Mouse (Mus musculus): ENCODE results near the gene Gm20388.

GRCm38 (mm10) chr8:121868196-121868595 is 1957.6 kb downstream of the Gm20388 start:
- TF ChIP-seq POLR2A (IDR thresholded peaks at IDR 0.05; ENCODE audit: borderline replicate concordance, control insufficient read depth, low read depth, low read length): no peak
- no peak for TF ChIP-seq CTCF (IDR thresholded peaks at IDR 0.05; ENCODE audit: control insufficient read depth, insufficient read depth, low read length)

All from bone marrow, adult 2 months (tissue).